Mouse (Mus musculus): ENCODE data around the gene Prr12.
"Not testable (repeated sequence)": the region's sequence is repeated elsewhere in the genome, so short reads cannot be mapped to it uniquely, and the experiment has no call there.

Prr12 gene

DNA sequence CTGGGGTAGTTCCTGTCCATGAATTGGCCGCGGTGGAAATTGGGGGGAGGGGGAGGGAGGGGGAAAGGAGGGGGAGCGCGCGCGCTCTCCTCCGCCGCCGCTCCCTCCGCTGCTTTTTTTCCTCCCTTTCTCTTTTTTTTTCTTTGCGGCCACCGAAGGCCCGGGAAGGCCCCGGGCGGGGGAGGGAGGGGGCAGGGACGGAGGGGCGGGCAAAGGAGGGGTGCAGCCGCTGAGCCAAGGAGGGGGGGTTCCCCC is at the start of gene Prr12:
TSS of gene Prr12 (minus strand) at position 20 of the 255 bp plus-strand sequence.
- no peak for DNase-seq (ENCODE audit: low read depth, low spot score)

DNA sequence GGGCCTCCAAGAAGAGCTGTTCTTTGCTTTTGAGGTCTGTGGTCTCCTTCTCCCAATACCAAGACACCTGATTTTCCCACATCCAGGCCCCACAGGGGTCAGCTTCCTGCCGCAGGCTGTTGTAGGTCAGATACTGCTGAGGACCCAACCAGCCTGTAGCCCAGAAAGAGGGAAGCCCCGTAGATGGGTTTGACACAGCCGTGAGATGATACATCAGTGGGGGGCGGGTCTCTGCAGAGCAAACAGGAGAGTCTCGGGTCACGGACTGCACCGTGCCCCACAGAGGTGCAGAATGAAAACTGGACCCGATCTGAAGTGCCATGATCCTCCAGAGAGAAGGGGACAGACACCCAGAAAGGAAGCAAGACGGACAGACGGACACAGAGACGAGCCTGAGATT is 49.8 kb upstream of the Prr12 start:
- no peak for DNase-seq (ENCODE audit: low read depth, low spot score)

DNA sequence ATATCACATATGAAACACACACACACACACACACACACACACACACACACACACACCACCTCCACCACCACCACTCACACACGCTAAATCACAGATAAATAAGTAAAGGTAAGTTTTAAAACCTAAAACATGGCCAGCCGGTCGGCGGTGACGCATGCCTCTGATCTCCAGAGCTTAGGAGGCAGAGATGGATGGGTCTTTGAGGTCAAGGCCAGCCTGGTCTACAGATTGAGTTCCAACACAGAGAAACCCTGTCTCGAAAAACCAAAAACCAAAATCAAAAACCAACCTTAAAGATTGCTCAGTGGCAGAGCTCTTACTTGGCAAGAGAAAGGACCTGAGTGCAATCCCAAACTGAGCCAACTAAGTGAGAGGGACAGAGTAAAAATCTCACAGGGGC is 47.4 kb upstream of the Prr12 start:
- no peak for DNase-seq (ENCODE audit: low read depth, low spot score)

GRCm38 (mm10) chr7:45098541-45099240 is 46.0 kb upstream of the Prr12 start:
- DNase-seq (ENCODE audit: low read depth, low spot score) = no peak

- no peak for DNase-seq (ENCODE audit: low read depth, low spot score)
These were observed 44.8 kb upstream of the Prr12 start for GRCm38 (mm10) chr7:45097479-45097878.

GRCm38 (mm10) chr7:45095965-45096364 is 43.3 kb upstream of the Prr12 start:
- not testable (repeated sequence) for DNase-seq (ENCODE audit: low read depth, low spot score)

DNA sequence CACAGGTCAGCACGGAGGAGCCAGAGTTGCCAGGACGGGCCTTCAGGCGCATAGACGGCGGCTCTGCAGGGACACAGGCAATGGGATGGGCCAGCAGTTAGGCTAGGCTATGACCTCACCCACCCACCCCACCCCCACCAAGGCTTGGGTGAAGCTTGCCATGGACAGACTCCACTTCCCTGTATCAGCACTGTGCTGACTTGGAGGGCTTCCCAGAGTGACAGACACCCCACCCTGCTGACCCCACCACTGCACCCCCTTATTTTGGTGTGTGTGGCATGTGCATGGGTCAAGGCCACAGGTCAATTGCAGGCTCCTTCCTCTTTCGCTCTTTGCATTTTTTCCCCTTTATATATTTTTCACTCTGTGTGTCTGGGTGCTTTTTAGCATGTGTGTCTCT is 42.7 kb upstream of the Prr12 start:
- DNase-seq (ENCODE audit: low read depth, low spot score) = no peak

GRCm38 (mm10) chr7:45094121-45094520 is 41.4 kb upstream of the Prr12 start:
- DNase-seq (ENCODE audit: low read depth, low spot score) = no peak

- DNase-seq (ENCODE audit: low read depth, low spot score) = no peak
These were observed 40.8 kb upstream of the Prr12 start for GRCm38 (mm10) chr7:45093516-45093905.

DNA sequence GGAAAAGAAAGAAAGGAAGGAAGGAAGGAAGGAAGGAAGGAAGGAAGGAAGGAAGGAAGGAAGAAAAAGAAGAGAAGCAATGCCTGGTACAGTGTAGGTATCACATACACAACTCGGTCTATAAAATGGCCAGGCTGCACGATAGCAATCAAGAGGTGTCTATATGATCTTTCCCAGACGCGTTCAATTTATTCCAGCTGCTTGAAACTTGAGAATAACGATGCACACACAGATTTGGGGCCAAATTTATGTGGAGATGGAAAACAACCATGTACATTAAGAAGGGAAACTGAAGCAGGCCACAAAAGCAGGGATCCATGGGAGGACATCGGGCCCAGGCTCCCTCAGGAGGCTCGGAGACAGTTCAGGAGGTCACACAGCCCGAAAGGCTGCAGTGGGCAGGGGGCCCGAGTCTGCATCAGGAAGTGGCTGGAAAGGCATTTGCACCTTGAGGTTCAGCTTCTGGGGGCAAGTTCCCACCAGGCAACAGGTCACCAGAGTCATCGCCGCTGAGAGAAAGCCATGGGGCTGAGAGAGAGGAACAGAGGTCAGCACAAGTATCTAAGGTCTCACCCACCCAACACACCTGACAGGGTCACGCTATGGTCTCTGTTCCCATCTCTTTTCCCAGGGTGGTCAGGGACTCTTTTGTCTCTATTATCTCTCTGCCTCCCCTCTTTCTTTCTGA is 40.3 kb upstream of the Prr12 start:
- no peak for DNase-seq (ENCODE audit: low read depth, low spot score)

GRCm38 (mm10) chr7:45092048-45092447 is 39.4 kb upstream of the Prr12 start, which contains the start of gene Rcn3:
Gene Rcn3, minus strand, starts transcription at chr7:45092221.
- DNase-seq (ENCODE audit: low read depth, low spot score) = no peak

- no peak for DNase-seq (ENCODE audit: low read depth, low spot score)
These were observed 38.6 kb upstream of the Prr12 start for GRCm38 (mm10) chr7:45091001-45091990.

DNA sequence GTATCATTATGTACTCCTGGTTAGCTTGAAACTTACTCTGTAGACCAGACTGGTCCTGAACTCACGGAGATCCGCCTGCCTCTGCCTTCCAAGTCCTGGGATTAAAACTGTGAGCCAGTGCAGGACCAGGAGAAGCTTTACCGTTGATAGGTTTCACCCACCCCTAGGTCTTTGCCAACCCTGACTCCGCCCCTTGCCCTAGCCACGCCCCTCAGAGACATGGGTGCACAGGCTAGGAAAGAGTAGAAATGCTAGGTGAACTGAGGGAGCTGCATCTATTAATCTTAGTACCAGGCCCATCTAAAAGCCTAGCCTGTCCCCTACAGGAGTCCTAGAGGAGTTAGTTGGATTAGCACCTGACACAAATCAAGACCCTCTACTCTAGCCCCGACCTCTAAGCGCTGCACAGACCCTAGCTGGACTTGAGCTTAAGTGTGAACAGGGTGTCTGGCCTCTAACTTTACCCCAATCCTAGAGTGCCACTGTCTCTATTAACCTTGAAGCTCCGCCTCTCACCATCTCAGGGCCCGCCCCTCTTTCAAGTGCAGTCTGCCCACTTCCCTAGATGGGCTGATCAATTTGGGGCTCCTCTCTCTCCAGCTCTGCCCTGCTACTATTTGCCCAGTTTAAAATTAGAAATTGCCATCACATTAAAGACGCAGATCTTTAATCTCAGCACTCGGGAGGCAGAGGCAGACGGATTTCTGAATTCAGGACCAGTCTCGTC is 37.7 kb upstream of the Prr12 start:
- DNase-seq (ENCODE audit: low read depth, low spot score) = no peak

DNA sequence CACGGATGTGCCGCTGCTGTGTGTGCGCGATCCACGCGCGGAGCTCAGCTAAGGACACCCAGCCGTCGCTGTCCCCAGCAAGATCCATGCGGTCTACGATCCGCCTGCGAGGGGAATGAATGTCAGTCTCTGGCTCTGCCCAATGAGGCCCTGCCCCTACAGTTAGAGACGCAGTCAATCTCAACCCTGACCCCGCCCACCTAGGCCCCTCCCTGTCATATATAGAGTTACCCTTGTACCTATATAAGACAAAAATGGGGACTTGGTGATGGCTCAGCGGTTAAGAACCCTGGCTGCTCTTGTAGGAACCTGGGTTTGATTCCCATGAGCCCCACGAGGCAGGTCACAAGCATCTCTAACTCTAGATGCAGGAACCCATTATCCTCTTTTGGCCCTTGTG is 35.9 kb upstream of the Prr12 start:
- no peak for DNase-seq (ENCODE audit: low read depth, low spot score)

DNA sequence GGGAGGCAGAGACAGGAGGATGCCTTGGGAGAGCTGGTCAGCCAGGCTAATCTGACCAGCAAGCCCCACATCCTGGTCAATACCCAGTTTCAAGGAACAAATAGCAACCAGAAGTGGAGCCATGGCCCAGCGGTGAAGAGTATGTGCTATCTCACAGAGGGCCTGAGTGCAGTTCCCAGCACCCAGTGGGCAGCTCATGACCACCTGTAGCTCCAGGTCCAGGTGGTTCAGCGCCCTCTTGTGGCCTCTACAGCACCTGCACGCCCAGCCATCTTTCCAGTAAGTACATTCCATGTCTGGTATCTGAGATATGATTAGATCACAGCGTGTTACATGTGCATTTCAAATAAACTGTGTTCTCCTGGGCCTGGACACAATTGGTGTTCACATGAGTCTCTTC is 33.4 kb upstream of the Prr12 start:
- DNase-seq (ENCODE audit: low read depth, low spot score) = no peak

DNA sequence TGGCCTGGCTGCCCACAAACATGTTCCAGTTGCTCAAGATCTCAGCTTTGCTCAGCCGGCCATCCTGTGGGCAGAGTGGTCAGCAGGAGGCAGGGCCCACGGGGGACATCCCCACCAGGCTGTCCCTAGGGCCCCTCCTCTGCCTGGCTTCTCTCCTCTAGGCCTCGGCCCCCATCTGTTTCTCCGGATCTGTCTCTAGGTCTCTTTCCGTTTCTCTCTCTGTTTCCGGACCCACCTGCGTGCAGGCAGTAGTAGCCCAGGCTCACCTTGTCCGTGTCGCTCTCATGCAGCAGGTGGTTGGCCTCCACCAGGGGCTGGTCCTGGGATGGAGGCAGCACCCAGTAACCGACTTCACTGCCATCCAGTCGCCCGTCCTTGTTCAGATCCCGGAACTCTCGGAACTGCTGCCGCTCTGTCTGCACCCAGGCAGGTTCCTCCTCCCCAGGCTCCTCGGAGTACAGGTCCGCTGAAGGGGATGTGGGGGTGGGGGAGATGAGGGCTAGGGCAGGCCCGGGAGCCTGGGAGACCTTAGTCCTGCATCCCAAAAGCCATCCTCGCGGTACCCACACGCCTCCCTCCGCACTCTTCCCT is 30.7 kb upstream of the Prr12 start:
- DNase-seq (ENCODE audit: low read depth, low spot score) = no peak

DNA sequence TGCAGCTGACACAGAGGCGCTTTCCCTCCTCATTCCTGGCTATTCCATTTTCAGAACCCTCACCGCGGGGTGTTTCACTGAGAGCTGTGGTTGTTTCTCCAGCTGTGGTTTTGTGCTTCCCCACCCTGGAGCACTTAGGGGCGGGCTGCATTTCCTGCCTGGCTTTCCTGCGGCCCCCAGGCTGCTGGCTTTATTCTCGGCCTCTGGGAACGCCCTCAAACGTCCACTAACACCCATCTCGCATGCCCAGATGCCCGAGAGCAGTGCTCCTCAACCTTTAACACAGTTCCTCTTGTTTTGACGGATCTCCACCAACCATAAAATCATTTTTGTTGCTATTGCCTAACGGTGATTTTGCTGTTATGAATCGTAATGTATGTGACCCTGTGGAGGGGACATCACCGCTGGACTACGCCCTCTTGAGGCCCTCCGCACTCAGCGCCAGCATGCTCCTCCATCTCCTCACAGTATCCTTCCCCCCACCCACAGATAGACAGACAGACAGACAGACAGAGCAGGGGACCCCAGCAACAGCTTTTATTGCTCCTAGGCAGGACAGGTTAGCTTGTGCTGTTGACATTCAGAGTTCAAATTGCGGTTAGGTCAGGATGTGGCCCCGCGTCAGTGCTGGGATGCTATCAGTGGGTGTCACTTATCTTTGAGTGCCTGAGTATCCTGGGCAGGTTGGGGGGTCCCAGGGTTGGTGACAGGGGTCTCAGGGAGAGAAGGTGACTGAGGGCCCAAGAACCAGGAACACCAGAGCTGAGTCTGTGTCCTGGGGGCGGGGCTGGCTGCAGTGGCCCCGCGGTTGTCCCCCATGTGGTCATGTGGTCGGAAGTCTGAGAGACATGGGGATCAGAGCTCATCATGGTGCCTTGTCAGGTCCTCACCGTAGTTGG is 30.0 kb upstream of the Prr12 start:
- DNase-seq (ENCODE audit: low read depth, low spot score) = no peak

- no peak for DNase-seq (ENCODE audit: low read depth, low spot score)
These were observed 28.3 kb upstream of the Prr12 start for GRCm38 (mm10) chr7:45081016-45081415.

GRCm38 (mm10) chr7:45079856-45080255 is 27.2 kb upstream of the Prr12 start:
- DNase-seq (ENCODE audit: low read depth, low spot score) = peak; percentile 59

DNA sequence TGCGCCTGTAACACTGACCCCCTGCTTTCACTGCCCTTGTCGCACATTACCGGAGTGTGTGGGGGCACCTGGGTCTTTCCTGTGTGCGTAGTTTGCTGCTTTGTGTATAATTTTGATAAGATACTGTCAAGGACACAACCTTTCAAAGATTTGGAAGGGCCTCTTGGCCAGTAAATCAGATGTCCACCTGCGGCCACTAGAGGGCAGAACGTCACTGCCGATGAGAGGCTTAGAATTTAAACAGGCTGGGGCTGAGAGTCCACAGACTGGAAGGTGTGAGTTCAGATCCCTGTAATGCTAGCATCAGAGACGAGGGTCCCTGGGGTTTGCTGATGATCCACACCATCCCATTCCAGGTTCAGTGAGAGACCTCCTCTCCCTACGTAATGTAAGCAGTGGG is 25.8 kb upstream of the Prr12 start:
- DNase-seq (ENCODE audit: low read depth, low spot score) = no peak
